Mouse (Mus musculus): ENCODE measurements around the gene Morn3.
"Not testable (repeated sequence)": the region's sequence is repeated elsewhere in the genome, so short reads cannot be mapped to it uniquely, and the experiment has no call there.

Morn3 gene

DNA sequence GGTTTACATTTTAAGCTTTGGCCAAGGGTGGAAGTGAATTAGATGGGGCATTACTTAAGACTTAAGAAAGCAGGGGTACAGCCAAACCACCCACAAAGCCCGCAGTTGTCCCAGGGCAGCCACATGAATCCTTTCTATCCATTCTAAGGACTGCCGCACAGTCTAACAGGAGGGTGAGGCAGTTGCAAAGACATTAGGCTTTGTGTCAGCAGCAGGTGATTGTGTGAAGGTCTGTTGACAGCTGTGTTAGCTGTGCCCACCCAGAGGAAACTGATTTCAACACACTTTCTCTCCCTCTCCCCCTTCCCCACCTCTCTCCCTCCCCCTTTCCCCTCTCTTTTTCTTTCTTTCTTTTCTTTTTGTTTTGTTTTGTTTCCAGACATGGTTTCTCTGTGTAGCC, 21.9 kb upstream of the Morn3 start:
- DNase-seq (ENCODE audit: low read depth, low spot score), result no peak
- no peaks in the 10 kb centered on the region for H3K36me3 ChIP-seq (ENCODE audit: control insufficient read depth, insufficient read depth, low read length, poor library complexity, severe bottlenecking)
- no peaks in the 10 kb centered on the region for H3K27me3 ChIP-seq (ENCODE audit: control insufficient read depth, insufficient read depth, low read length, poor library complexity, severe bottlenecking)

DNA sequence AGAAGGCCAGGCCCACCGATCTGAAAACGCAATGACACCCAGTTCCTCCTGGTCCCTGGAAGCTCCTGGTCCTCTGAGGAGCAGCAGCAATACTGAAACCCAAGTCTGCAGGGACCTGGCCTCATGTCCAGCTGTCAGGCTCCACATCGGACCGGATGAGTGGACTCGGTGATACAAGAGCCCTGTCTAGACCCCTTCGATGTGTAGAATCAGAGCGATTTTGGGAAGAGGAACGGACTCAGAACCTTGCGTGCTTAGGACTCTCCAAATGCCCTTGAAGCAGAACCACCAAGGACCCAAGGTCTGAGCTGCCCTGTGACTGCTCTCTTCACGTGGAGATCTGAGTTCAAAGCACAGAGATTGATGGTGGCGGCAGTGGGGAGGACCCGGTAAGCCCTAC, 21.3 kb upstream of the Morn3 start, which contains the start of gene Tmem120b:
Gene Tmem120b (plus strand): TSS at position 301 of the 400 bp plus-strand sequence.
- Histone ChIP-seq H3K36me3 (ENCODE audit: control insufficient read depth, insufficient read depth, low read length, poor library complexity, severe bottlenecking) (no peaks in the 10 kb centered on the region), H3K27me3 (ENCODE audit: control insufficient read depth, insufficient read depth, low read length, poor library complexity, severe bottlenecking) (no peaks in the 10 kb centered on the region)
- DNase-seq (ENCODE audit: low read depth, low spot score), result no peak

DNA sequence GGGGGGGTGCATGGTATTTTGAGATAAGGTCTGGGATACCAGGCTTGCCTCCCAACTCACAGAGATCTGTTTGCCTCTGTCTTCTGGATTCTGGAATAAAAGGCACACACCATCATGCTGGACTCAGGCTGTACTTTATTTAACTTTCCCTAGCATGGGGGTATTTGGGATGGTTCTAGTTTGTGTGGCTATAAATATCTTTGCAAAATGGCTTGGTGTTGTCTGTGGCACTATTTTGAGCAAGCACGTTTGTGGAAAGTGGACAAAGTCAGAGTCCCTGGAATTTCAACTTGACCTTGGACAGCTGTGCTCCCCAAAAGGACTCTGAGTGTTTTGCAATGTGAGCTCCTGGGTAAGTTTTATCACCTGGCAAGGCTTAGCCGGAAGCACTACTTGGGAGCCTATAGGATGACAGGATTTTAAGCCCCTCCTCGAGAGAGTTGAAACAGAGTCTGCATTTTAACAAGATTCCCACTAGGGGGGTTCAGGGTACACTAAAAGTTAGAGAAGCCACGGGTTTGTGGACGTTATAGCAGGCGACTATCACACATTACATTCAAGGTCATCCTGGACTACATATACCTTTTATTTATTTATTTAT, 20.7 kb upstream of the Morn3 start:
- Histone ChIP-seq H3K36me3 (ENCODE audit: control insufficient read depth, insufficient read depth, low read length, poor library complexity, severe bottlenecking) (no peaks in the 10 kb centered on the region), H3K27me3 (ENCODE audit: control insufficient read depth, insufficient read depth, low read length, poor library complexity, severe bottlenecking) (no peaks in the 10 kb centered on the region)
- peak; percentile 75 for DNase-seq (ENCODE audit: low read depth, low spot score)

DNA sequence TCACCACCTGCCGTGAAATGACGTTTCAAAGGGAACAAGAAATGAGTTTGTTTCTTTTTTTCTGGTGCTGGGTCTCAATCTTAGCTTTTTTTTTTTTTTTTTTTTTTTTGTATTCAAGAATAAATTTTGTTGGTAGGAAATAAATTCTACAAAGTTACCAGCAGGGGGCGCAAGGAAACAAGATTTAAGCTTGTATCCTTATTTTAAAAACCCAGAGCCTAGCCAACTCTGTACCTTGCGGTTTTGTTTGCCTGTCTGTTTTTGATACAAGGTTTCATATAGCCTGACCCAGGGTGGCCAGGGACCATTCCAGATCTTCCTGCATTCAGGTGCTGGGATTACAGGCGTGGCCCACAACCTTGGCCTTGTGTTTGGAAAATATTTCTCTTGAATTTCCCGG, 17.4 kb upstream of the Morn3 start:
- Histone ChIP-seq H3K36me3 (ENCODE audit: control insufficient read depth, insufficient read depth, low read length, poor library complexity, severe bottlenecking) (no peaks in the 10 kb centered on the region), H3K27me3 (ENCODE audit: control insufficient read depth, insufficient read depth, low read length, poor library complexity, severe bottlenecking) (no peaks in the 10 kb centered on the region)
- peak; percentile 92 for DNase-seq (ENCODE audit: low read depth, low spot score)

DNA sequence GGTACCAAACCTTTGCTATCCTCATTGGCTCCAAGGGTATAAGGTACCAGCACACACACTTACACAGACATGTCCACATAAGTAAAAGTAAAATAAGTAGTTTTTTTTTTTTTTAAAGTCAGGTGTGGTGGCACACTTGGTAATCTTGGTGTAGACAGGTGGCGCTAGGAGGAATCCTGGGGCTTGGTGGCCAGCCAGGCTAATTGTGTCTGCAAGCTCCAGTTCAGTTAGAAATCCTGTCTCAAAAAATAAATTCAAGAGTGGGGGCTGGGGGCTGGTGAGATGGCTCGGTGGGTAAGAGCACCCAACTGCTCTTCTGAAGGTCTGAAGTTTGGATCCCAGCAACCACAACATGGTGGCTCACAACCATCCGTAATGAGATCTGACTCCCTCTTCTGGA, 16.3 kb upstream of the Morn3 start:
- DNase-seq (ENCODE audit: low read depth, low spot score), result no peak
- Histone ChIP-seq H3K27me3 (ENCODE audit: control insufficient read depth, insufficient read depth, low read length, poor library complexity, severe bottlenecking) (no peaks in the 10 kb centered on the region), H3K36me3 (ENCODE audit: control insufficient read depth, insufficient read depth, low read length, poor library complexity, severe bottlenecking) (no peaks in the 10 kb centered on the region)

DNA sequence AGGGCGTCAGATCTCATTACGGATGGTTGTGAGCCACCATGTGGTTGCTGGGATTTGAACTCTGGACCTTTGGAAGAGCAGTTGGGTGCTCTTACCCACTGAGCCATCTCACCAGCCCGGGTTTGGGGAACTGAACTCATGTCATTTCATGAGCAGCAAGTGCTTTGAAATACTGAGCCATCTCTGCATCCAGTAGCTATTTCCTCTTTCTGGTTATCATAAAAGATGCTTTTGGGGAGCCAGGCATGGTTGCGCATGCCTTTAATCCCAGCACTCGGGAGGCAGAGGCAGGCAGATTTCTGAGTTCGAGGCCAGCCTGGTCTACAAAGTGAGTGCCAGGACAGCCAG, 14.6 kb upstream of the Morn3 start:
- H3K36me3 ChIP-seq (ENCODE audit: control insufficient read depth, insufficient read depth, low read length, poor library complexity, severe bottlenecking); H3K27me3 ChIP-seq (ENCODE audit: control insufficient read depth, insufficient read depth, low read length, poor library complexity, severe bottlenecking): not testable (repeated sequence)
- DNase-seq (ENCODE audit: low read depth, low spot score), result peak; percentile 72

DNA sequence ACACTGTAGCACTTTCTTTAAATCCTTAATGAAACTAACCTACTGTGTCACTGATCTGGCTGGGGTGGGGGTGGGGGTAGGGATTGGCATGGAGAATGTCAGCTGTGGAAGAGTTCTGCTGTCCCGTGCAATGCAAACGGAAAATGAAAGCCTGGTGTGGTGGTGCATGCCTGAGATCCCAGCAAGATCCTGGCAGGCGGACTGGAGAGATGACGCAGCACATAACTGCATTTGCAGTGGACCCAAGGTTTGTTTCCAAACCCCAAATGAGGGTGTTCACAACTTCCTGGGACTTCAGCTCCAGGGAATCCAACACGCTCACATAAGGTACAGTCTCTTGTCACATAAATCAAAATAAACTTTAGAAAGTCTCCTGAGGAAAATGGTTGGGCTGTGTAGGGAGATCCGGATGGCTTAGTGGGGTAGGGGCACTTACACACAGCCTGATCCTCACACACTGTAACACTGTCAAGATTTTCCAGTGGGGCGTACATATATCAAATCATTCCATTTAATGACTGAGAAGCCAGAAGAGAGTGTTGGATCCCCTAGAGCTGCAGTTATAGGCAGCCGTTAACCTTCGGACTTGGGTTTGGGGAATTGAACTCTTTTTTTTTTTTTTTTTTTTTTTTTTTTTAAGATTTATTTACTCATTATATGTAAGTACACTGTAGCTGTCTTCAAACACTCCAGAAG, 14.0 kb upstream of the Morn3 start:
- no peaks in the 10 kb centered on the region for H3K27me3 ChIP-seq (ENCODE audit: control insufficient read depth, insufficient read depth, low read length, poor library complexity, severe bottlenecking)
- no peak for DNase-seq (ENCODE audit: low read depth, low spot score)

DNA sequence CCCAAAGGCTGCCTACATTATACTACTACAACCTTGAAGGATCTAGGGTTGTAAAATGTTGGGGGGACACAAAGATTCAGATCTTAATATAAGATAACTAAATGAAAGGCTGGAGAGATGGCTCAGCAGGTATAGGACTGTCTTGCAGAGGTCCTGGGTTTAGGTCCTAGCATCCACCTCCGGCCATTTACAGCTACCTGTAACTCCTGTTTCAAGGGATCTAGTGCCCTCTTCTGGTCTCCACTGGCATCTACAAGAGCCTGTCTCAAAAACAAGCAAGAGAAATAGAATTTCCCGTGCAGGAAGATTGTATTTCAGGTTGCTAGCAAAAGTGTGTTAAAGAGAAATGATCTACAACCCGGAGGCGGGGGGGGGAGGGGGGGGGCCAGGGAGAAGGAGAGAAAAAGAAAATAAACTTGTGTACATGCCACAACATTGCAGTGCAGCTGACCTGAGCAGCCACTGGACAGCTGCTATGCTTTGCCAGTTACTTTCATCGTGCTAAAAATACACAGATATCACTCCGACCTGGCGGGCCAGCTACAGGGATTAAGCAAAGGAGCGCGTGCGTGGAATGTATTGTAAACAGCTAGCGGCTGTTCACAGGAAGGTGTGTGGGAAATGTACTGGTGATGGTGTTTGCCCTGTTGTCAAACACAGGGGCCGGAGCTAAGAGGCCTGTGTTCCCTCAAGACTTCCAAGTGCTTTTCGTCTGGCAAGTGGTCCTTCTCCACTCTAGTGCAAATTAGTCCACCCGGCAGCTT, 13.1 kb upstream of the Morn3 start:
- Histone ChIP-seq H3K36me3 (ENCODE audit: control insufficient read depth, insufficient read depth, low read length, poor library complexity, severe bottlenecking) (no peaks in the 10 kb centered on the region), H3K27me3 (ENCODE audit: control insufficient read depth, insufficient read depth, low read length, poor library complexity, severe bottlenecking) (no peaks in the 10 kb centered on the region)
- peak; percentile 79 for DNase-seq (ENCODE audit: low read depth, low spot score)

More for the DNA sequence above, 14.0 kb upstream of the Morn3 start:
- H3K36me3 ChIP-seq (ENCODE audit: control insufficient read depth, insufficient read depth, low read length, poor library complexity, severe bottlenecking), result no peaks in the 10 kb centered on the region

DNA sequence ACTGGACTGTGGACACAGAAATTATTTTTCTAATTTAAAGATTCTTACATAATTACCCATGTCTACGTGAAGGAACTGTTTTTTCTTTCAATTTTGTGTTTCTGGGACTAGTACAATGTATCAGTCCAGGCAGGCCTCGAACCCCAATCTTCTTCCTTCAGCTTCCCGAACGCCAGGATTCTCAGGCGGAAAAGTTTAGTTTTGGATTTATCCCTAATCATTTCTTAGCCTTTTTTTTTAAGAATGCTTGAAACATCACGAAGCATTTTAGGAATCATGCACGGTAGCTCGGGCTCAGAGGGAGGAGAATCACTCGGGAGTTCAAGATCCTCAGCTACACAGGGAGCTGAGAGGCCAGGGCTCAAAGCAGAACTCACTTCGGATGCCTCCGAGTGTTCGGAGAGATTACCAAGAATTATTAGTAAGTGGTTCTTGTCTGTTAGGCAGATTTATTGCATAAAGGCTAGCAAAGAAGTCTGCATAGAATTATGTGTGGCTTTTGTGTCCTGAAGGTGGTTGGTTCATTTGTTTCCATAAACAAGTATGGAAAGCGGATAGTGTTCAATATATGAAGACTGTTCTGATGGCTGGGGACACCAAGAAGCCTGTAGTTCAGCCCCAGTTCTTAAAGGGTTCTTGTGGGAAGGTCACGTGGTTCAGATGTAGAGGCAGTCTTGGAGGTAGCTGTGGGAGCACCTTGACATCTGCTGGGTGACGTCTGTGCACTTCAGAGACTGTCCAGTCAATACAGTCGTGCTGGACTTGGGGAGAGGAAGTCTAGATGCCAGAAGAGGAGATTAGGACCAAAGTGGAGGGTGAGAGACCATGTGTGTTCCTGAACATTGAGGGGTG, 11.7 kb upstream of the Morn3 start:
- DNase-seq (ENCODE audit: low read depth, low spot score), result peak; percentile 39
- H3K36me3 ChIP-seq (ENCODE audit: control insufficient read depth, insufficient read depth, low read length, poor library complexity, severe bottlenecking), result no peaks in the 10 kb centered on the region
- no peaks in the 10 kb centered on the region; the same call in 1 of the 2 replicates for H3K27me3 ChIP-seq (ENCODE audit: control insufficient read depth, insufficient read depth, low read length, poor library complexity, severe bottlenecking)

DNA sequence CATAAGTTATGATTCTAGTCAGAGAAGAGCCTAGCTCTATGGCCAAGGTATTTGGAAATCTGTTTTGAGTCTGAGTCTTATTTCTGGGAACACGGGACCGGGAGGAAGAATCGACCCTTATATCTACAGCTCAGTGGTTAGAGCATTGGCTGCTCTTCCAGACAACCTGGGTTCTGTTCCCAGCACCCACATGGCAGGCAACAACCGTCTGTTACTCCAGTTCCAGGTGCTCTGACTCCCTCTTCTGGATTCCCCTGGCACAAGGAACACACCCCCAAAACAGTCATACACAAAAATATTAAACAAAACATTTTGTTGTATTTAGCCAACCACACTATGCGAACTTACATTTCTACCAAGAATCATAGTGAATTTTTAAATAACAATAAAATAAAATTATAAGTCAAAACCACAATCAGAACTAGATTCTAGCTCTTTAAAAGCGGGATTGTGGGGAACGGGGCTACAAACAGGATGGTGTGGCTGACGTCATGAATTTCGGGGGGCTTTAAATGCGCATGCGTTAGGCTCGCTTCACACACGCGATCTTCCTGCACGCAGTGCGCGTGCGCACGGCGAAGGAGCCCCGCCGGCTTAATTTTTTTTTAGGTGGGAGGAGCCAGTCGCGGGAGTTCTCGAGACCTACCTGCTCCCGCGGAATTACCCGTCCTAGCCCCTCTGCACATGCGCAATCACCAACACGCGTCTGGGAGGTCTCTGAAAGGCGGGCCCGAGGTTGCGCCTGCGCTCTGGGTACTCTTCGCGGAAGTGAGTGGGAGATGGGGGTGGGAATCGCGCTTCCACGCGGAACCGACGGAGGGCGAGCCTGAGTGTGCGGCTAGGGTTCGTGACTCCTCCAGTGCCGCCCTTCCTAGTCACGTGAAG, 10.8 kb upstream of the Morn3 start:
- DNase-seq (ENCODE audit: low read depth, low spot score), result peak; percentile 100
- no peaks in the 10 kb centered on the region; the same call in 1 of the 2 replicates for H3K27me3 ChIP-seq (ENCODE audit: control insufficient read depth, insufficient read depth, low read length, poor library complexity, severe bottlenecking)
- H3K36me3 ChIP-seq (ENCODE audit: control insufficient read depth, insufficient read depth, low read length, poor library complexity, severe bottlenecking), result no peaks in the 10 kb centered on the region

DNA sequence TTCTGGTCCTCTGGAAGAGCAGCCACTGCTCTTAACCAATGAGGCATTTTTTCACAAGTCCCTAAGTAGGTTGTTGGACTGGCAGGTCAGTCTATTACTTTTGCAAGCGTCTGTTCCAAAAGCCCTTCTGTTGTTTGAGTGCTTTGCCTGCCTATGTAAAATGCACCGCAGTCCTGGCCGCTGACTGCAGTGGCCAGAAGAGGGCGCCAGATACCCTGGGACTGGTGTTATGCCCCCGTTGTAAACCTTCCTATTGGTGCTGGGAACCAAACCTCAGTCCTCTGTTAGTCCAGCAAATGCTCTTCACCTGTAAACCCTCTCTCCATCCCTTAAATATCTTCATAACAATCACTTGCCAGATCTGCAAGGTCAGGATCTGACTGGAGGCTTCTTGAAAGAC, 4.9 kb upstream of the Morn3 start:
- H3K36me3 ChIP-seq (ENCODE audit: control insufficient read depth, insufficient read depth, low read length, poor library complexity, severe bottlenecking), result no peaks in the 10 kb centered on the region
- no peak for DNase-seq (ENCODE audit: low read depth, low spot score)
- no peaks in the 10 kb centered on the region; the same call in 1 of the 2 replicates for H3K27me3 ChIP-seq (ENCODE audit: control insufficient read depth, insufficient read depth, low read length, poor library complexity, severe bottlenecking)

DNA sequence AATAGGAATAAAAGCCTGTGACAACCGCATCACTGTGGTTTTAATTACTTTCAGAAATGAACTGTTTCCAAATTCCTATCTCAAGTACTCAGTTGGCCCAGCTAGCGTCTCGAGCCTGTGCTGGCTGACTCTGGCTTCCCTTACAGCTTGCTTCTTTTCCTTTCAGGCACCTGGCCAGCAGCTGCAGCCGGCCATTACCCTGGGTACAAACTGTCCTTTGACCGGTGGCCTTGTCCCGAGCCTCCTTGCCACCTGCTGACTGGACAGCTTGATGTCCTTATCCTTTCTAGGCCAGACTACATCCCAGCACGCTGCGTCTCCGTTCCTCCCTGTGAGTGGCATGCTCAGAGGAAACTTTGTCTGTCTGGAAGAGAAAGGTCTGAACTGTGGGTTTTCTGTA, 4.1 kb upstream of the Morn3 start:
- Histone ChIP-seq H3K27me3 (ENCODE audit: control insufficient read depth, insufficient read depth, low read length, poor library complexity, severe bottlenecking) (no peaks in the 10 kb centered on the region; the same call in 1 of the 2 replicates), H3K36me3 (ENCODE audit: control insufficient read depth, insufficient read depth, low read length, poor library complexity, severe bottlenecking) (no peaks in the 10 kb centered on the region)
- DNase-seq (ENCODE audit: low read depth, low spot score), result no peak

DNA sequence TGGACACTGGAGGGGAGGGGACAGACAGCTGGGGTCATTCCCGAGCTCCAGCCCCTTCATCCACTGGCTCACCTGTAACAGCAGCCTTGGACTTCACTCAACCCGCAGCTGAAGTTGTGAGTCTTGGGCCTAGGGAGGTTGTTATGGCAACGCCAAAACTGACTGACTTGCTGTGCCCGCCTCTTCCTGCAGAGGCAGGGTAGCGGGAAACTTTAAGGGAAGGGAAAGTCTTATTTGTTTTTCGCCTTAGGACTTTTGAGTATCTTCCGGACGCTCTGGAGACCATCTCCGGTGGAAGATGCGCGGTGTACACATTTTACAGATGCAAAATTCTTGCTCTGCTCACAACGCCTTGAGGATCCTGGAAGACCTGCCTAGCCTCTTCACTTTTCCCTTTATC, 2.5 kb upstream of the Morn3 start:
- H3K27me3 ChIP-seq (ENCODE audit: control insufficient read depth, insufficient read depth, low read length, poor library complexity, severe bottlenecking), result no peaks in the 10 kb centered on the region; the same call in 1 of the 2 replicates
- H3K36me3 ChIP-seq (ENCODE audit: control insufficient read depth, insufficient read depth, low read length, poor library complexity, severe bottlenecking), result no peaks in the 10 kb centered on the region
- peak; percentile 71 for DNase-seq (ENCODE audit: low read depth, low spot score)
